Mouse (Mus musculus): Measurements from ENCODE around the gene Lrch4.

Gene Lrch4

DNA sequence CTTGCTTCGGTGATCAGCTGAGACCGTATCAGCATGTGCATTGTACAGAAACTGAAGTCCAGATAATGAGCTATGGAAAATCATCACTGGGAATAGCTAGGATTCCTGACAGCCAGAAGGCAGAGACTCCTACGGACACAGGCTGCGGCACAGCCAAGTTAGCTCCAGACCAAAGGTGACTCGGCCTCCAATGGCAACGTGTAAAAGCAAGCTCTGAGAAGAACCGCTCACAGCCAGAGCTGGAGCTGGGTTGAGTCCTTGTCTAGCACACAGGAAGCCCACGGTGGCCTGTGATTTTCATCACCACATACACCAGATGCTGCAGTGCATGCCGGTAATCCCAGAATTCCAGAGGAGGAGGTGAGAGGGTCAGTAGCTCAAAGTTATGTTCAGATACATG is 61.6 kb downstream of the Lrch4 start:
- DNase-seq (ENCODE audit: low spot score) = no peak
